Mouse (Mus musculus) small intestine, adult 2 months (tissue): ENCODE measurements around the gene Trak1.

Experiments
- CTCF ChIP-seq: fragments of 200-500 bp; IDR thresholded peaks from 2 replicates; pipeline ENCODE4 v1.5.1; 2012; ENCODE audit warnings: low read depth, mild to moderate bottlenecking, control low read depth, inconsistent platforms, low read length, moderate library complexity, mixed read lengths; ENCODE audit not compliant: insufficient replicate concordance, insufficient read length; ENCODE audit errors: extremely low read depth
- POLR2A ChIP-seq: fragments of 200-500 bp; IDR thresholded peaks from 2 replicates; pipeline ENCODE4 v1.6.1; 2012; ENCODE audit warnings: low read depth, mild to moderate bottlenecking, control low read depth, inconsistent platforms, low read length, moderate library complexity

DNA sequence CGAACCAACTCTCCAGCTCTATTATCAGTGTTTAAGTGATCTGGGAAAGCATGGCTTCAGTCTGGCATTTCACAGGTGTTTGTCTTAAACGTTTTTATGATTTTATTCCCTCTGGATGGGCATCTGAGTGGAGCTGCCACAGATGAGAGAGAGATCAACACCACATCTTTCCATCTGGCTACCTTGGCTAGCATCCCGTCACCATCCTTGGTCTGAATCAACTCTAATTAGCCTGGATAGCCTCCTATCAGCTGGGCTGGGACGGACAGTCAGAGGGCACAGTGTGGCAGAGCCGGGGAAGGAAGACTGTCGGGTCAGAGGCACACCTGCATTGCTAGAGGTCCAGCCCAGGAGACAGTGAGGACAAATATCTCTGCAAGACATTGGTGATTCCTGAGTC, 15.4 kb upstream of the Trak1 start:
- TF ChIP-seq CTCF, result no peak
- TF ChIP-seq POLR2A, result no peak
